Mouse (Mus musculus) embryonic facial prominence, embryonic 11.5 days (tissue): ENCODE measurements around the gene 4932438A13Rik. TPM values are rescaled to one million over a fixed set of nuclear protein-coding genes. Genes with fewer than 3 reads are reported as not detected.

Source experiments
- ATAC-seq: fragments of 200-750 bp; cut with Nextera tagmentation; replicated peaks from 2 replicates; pipeline ENCODE4 v1.8.0; 2017; ENCODE audit warnings: low read depth; ENCODE audit not compliant: insufficient number of reproducible peaks, low FRiP score, low TSS enrichment
- DNase-seq: peaks from one replicate; pipeline ENCODE4 v3.0.0-alpha.2; 2015; ENCODE audit warnings: low spot score
- H3K27ac ChIP-seq: fragments of 300-500 bp; sonication (generic); replicated peaks from 2 replicates; pipeline ENCODE4 v1.5.1; 2014; ENCODE audit warnings: mild to moderate bottlenecking, low read depth, low read length, control low read depth
- H3K27me3 ChIP-seq: fragments of 300-500 bp; sonication (generic); 2 replicates; pipeline ENCODE4 v1.6.1; 2014; ENCODE audit warnings: mild to moderate bottlenecking, low read length, moderate library complexity, mixed read lengths; ENCODE audit not compliant: control insufficient read depth, insufficient read depth
- H3K36me3 ChIP-seq: fragments of 300-500 bp; sonication (generic); replicated peaks from 2 replicates; pipeline ENCODE4 v1.6.1; 2014; ENCODE audit warnings: low read depth, mild to moderate bottlenecking, low read length, moderate library complexity, mixed read lengths; ENCODE audit not compliant: control insufficient read depth, insufficient read depth
- H3K4me1 ChIP-seq: fragments of 300-500 bp; sonication (generic); 2 replicates; pipeline ENCODE4 v1.6.1; 2014; ENCODE audit warnings: low read length, mixed read lengths; ENCODE audit not compliant: control insufficient read depth, insufficient read depth
- H3K4me2 ChIP-seq: fragments of 300-500 bp; sonication (generic); 2 replicates; pipeline ENCODE4 v1.6.1; 2014; ENCODE audit warnings: low read depth, mild to moderate bottlenecking, control low read depth, low read length, moderate library complexity
- H3K4me3 ChIP-seq: fragments of 300-500 bp; sonication (generic); 2 replicates; pipeline ENCODE4 v1.5.1; 2014; ENCODE audit warnings: low read depth, low read length, control low read depth
- H3K9ac ChIP-seq: fragments of 300-500 bp; sonication (generic); replicated peaks from 2 replicates; pipeline ENCODE4 v1.6.1; 2014; ENCODE audit warnings: mild to moderate bottlenecking, control low read depth, low read length
- H3K9me3 ChIP-seq: fragments of 300-500 bp; sonication (generic); replicated peaks from 2 replicates; pipeline ENCODE4 v1.6.1; 2016; ENCODE audit warnings: mild to moderate bottlenecking, low read length, inconsistent platforms, mixed read lengths; ENCODE audit not compliant: control insufficient read depth
- WGBS: fragments of 180-500 bp; shearing (Covaris S2); extraction: QIAGEN DNeasy Blood & Tissue Kit; methylation state at CpG from one replicate; pipeline ENCODE4 v1.1.7; 2014; 5-methylcytosine and 5-hydroxymethylcytosine counted together
- polyA plus RNA-seq: library from polyadenylated mRNA; unstranded; fragments of >200 nt; fragmentation: Nextera tagmentation; extraction: Ambion mirVana; gene quantifications from 2 replicates; pipeline ENCODE4 v1.2.1, GENCODE M21; 2014

The 4932438A13Rik gene
- polyA plus RNA-seq, 1 experiment from 2014 or later = 46.0 TPM

DNA sequence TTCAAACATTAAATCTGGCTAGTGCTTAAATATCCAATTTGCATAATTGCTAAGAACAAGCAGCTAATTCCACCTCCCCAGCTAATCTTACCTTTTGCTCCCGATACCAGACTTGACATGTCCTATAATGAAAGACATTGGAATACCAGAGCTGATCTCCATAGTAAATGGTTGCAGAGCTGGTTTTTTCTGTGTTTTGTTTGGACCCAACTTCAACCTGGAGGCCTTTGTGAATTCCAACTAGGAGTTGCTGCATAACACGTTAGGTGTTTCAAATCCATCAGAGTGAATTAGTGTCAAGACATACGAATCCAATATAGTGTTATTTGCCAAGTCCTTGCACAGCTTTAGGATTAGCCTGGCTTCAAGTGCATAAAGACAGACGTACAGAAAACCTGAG lies 28.5 kb upstream of the 4932438A13Rik start:
- Histone ChIP-seq H3K27ac (no peak overlapping the region), H3K27me3 (no peaks in the 10 kb centered on the region), H3K9ac (no peak overlapping the region), H3K4me2 (no peak overlapping the region), H3K4me3 (no peak overlapping the region), H3K36me3 (no peaks in the 10 kb centered on the region), H3K4me1 (no peaks in the 10 kb centered on the region), H3K9me3 (no peaks in the 10 kb centered on the region)
- 72% methylated on average over 4 of the region's 4 CpGs for WGBS
- ATAC-seq = no peak
- no peak for DNase-seq

DNA sequence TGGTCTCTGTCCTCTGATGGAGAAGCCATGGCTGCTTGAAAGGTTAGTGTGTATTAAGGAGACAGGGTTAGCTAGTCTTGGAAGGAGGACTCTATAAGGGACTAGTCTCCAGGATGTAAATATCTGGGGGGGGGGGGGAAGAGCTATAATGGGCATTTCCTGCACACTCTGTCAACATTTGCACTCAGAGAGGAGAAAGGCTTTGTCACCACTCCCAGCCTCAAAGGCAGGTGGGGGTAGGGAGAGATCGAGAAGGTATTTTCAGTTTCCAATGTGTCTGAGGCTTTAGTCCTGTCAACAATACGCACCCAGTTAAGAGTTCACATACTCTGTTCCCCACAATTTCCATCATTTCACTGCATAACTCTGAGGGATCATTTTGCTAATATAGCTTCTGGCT lies 28.1 kb upstream of the 4932438A13Rik start:
- no peaks in the 10 kb centered on the region for H3K27me3 ChIP-seq
- H3K4me1 ChIP-seq = no peaks in the 10 kb centered on the region
- H3K9me3 ChIP-seq = no peaks in the 10 kb centered on the region
- 83% methylated on average over 2 of the region's 2 CpGs for WGBS
- H3K4me2 ChIP-seq = no peak overlapping the region
- no peak overlapping the region for H3K9ac ChIP-seq
- no peaks in the 10 kb centered on the region for H3K36me3 ChIP-seq
- no peak overlapping the region for H3K4me3 ChIP-seq
- ATAC-seq (no peak), DNase-seq (no peak)
- no peak overlapping the region for H3K27ac ChIP-seq

DNA sequence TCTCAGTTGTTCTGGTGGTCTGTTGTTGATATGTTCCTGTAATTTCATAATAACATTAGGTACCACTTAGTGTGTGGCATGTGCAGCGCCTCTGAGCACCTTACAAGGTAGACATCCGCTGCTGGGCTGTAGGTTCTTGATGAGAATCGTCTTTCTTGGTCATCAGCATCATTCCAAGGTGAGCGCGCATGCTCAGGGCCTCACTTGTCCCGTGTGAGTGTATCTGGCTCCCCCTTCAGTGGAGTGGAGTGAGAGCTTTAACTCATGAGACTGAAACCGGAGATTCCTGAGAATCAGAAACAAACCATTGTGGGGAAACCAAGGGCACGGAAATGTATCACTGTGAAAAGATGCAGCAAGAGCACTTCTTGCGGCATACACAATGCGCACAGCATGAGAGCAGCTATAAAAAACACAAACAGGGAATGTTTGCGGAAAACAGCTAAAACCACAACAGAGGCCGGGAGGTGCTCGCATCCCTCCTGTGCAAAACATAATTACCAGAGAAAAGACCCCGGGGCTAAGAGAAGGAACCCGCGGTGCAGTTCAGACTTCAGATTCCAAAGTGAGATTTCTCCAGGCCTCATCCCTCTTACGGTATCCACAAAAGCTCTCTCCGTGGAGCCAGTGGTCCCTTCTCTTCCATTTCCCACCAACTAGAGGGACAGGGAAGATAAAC lies 27.2 kb upstream of the 4932438A13Rik start:
- Histone ChIP-seq H3K9ac (peak overlapping the region; percentile 42), H3K4me3 (peak overlapping the region; percentile 11; the same call in 1 of the 2 replicates), H3K4me1 (no peaks in the 10 kb centered on the region), H3K36me3 (no peaks in the 10 kb centered on the region), H3K27me3 (no peaks in the 10 kb centered on the region), H3K9me3 (no peaks in the 10 kb centered on the region), H3K27ac (no peak overlapping the region), H3K4me2 (peak overlapping the region; percentile 36)
- WGBS = 14% methylated on average over 18 of the region's 18 CpGs
- ATAC-seq (peak; percentile 83), DNase-seq (peak; percentile 79)

DNA sequence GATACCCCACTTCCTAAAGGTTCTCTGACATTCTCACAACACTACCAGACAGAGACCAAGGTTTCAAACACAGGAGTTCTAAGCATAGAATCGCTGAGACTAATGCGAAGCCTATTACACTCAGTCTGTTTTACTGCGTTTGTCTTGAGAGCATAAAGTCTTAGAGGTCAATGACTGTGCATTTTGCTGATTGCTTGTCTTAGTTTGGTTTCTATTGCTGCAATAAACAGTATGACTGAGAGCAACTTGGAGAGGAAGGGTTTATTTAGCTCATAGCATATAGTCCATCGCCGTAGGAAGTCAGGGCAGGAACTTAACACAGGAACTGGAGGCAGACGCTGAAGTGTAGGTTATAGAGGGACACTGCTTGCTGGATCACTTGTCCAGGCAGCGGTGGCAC lies 26.1 kb upstream of the 4932438A13Rik start:
- no peaks in the 10 kb centered on the region for H3K27me3 ChIP-seq
- DNase-seq = no peak
- no peak for ATAC-seq
- no peaks in the 10 kb centered on the region for H3K36me3 ChIP-seq
- 92% methylated on average over 7 of the region's 7 CpGs for WGBS
- H3K4me1 ChIP-seq = no peaks in the 10 kb centered on the region
- no peak overlapping the region for H3K4me2 ChIP-seq
- H3K27ac ChIP-seq = no peak overlapping the region
- no peaks in the 10 kb centered on the region for H3K9me3 ChIP-seq
- H3K4me3 ChIP-seq = no peak overlapping the region
- no peak overlapping the region for H3K9ac ChIP-seq

- Histone ChIP-seq H3K9ac (no peak overlapping the region), H3K9me3 (no peaks in the 10 kb centered on the region), H3K27ac (no peak overlapping the region), H3K4me3 (no peak overlapping the region), H3K36me3 (no peaks in the 10 kb centered on the region), H3K4me1 (no peaks in the 10 kb centered on the region), H3K4me2 (0 out of 2 replicates have a peak overlapping the region, but pooled peaks have one; percentile 10), H3K27me3 (no peaks in the 10 kb centered on the region)
- DNase-seq = peak; percentile 89
- 19% methylated on average over 12 of the region's 12 CpGs for WGBS
- ATAC-seq = peak; percentile 83
Measured at GRCm38 (mm10) chr3:36840650-36841555, 22.0 kb upstream of the 4932438A13Rik start.

DNA sequence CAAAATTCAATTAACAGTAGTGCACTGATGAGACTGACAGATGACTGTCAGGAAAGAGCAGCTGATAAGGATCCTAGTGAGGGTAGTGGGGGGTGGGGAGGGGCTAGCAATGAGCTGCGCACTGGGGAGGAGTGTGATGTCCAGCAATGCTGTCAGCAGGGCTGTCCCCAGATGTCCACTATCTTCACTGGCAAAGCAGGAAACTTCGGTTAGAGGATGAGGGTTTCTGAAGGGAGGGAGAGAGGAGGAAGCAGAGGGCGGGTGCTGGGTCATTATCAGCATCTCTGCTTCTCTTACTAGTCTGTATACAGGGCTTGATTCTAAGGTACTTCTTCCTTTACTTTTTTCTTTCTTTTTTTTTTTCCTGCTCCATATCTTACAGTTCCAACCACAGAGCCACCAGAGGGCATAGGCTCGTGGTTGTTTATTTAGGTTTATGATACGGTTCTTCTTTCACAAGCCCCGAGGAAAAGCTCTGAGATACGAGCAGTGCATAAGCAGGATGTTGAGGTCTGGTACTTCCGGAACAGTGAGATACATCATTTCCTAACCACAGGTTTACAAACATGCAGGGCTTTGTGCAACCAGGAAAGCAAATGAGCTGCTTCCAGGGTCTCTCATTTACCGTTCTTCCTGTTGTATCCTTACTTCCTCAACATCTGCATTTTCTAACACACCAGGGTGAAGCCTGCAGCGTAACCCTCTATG lies 9.0 kb upstream of the 4932438A13Rik start:
- WGBS = 60% methylated on average over 10 of the region's 10 CpGs
- ATAC-seq (no peak), DNase-seq (no peak)
- Histone ChIP-seq H3K4me1 (no peaks in the 10 kb centered on the region), H3K4me2 (no peak overlapping the region), H3K9ac (no peak overlapping the region), H3K27ac (no peak overlapping the region), H3K9me3 (no peaks in the 10 kb centered on the region), H3K36me3 (no peaks in the 10 kb centered on the region), H3K27me3 (no peaks in the 10 kb centered on the region), H3K4me3 (no peak overlapping the region)

- Histone ChIP-seq H3K27ac (no peak overlapping the region), H3K4me2 (no peak overlapping the region), H3K9ac (no peak overlapping the region), H3K4me1 (no peaks in the 10 kb centered on the region), H3K27me3 (no peaks in the 10 kb centered on the region), H3K9me3 (no peaks in the 10 kb centered on the region), H3K4me3 (no peak overlapping the region), H3K36me3 (0 out of 2 replicates have a peak, but pooled peaks cover 4% of the 10 kb centered on the region)
- ATAC-seq (no peak), DNase-seq (no peak)
- WGBS = 85% methylated on average over 3 of the region's 3 CpGs
Measured at GRCm38 (mm10) chr3:36861411-36862410, 1.2 kb upstream of the 4932438A13Rik start.
